Mouse (Mus musculus) E14TG2a.4 (cell line): Measurements from ENCODE around the gene Coq8a.

Experiments
- CTCF ChIP-seq: conservative IDR thresholded peaks from 2 replicates; pipeline ENCODE4 v1.5.1; 2014; ENCODE audit warnings: low read length
- NANOG ChIP-seq: IDR thresholded peaks from 2 replicates; pipeline ENCODE4 v1.6.1; 2014; ENCODE audit warnings: borderline replicate concordance, low read length, mixed read lengths
- POU5F1 ChIP-seq: IDR thresholded peaks from 2 replicates; pipeline ENCODE4 v1.6.1; 2014; ENCODE audit warnings: low read length, borderline replicate concordance

- TF ChIP-seq CTCF (no peak), NANOG (no peak), POU5F1 (no peak)
These were observed 10.6 kb upstream of the Coq8a start for GRCm38 (mm10) chr1:180210031-180210432.
